Comparison of ENCODE assay signal across 17 mouse cellular contexts in the genomic region with DNA sequence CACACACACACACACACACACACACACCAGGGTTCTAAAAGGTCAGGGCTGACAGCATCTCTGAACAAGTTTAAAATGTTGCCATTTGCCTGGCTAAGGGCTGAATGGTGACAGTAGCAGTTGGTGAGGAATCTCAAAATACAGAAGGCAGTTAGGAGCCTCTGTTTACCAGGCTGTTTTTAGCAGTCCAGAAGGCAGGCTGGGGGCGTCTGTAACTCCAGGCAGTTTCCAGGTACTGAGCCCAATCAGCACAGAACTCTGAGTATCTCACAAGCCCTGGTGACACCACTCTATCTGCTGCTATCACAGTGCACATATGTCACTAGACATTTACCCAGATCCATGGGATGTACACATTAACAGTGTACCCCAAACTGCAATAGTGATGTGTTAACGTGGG. TPM values are rescaled to one million over a fixed set of nuclear protein-coding genes. Genes with fewer than 3 reads are reported as not detected.
A peak's percentile ranks its signal among the peaks of the same experiment; 100 is the strongest.
DNase-seq lines count a peak whose midpoint lies in the region; ATAC-seq and TF ChIP-seq lines count a peak whose summit lies in the region.
"Had no signal": no experiment of that assay in that cellular context is flagged by ENCODE, and none has a peak within 500 bp of the region (broad histone marks: within the 10 kb centered on the region; RNA-seq: fewer than 3 reads in every experiment).

No protein-coding gene starts in this region.

- no peak for TF ChIP-seq EP300 in lung, postnatal 0 days (IDR thresholded peaks at IDR 0.05)

- H3K27me3 ChIP-seq in forebrain, postnatal 0 days (ENCODE audit: insufficient read depth, low read length), result no peaks in the 10 kb centered on the region
- no peaks in the 10 kb centered on the region for H3K27me3 ChIP-seq in lung, postnatal 0 days (replicated peaks; ENCODE audit: insufficient read depth, low read length)
- H3K27me3 ChIP-seq: embryonic facial prominence, embryonic 13.5 days; liver, embryonic 12.5 days had no signal

- H3K4me1 ChIP-seq in forebrain, postnatal 0 days (ENCODE audit: insufficient read depth), result no peaks in the 10 kb centered on the region; the same call in 1 of the 2 replicates
- H3K4me1 ChIP-seq in lung, postnatal 0 days (ENCODE audit: insufficient read depth, low read depth, low read length), result no peaks in the 10 kb centered on the region
- H3K4me1 ChIP-seq: embryonic facial prominence, embryonic 13.5 days; liver, embryonic 12.5 days had no signal

- no peak overlapping the region for H3K4me3 ChIP-seq in forebrain, postnatal 0 days (ENCODE audit: low read depth, low read length)
- no peak overlapping the region for H3K4me3 ChIP-seq in lung, postnatal 0 days (ENCODE audit: low read depth, low read length)
- H3K4me3 ChIP-seq: embryonic facial prominence, embryonic 13.5 days; liver, embryonic 12.5 days had no signal

- H3K9me3 ChIP-seq in forebrain, postnatal 0 days (ENCODE audit: low read length), result no peaks in the 10 kb centered on the region
- H3K9me3 ChIP-seq in lung, postnatal 0 days (ENCODE audit: low read length), result no peaks in the 10 kb centered on the region
- H3K9me3 ChIP-seq: embryonic facial prominence, embryonic 13.5 days; liver, embryonic 12.5 days had no signal

- no peak for TF ChIP-seq POLR2A in brain, embryonic 14.5 days (IDR thresholded peaks at IDR 0.05; ENCODE audit: borderline replicate concordance, extremely low read depth, insufficient read depth, insufficient read length, poor library complexity, severe bottlenecking)

- H3K27ac ChIP-seq in forebrain, postnatal 0 days (ENCODE audit: low read depth, low read length), result no peak overlapping the region
- H3K27ac ChIP-seq in lung, postnatal 0 days (ENCODE audit: low read length), result no peak overlapping the region
- H3K27ac ChIP-seq: embryonic facial prominence, embryonic 13.5 days; hindbrain, embryonic 14.5 days; liver, embryonic 12.5 days had no signal

- H3K36me3 ChIP-seq in forebrain, postnatal 0 days (ENCODE audit: insufficient read depth), result no peaks in the 10 kb centered on the region
- no peaks in the 10 kb centered on the region for H3K36me3 ChIP-seq in lung, postnatal 0 days (ENCODE audit: insufficient read depth, low read length)
- H3K36me3 ChIP-seq: embryonic facial prominence, embryonic 13.5 days; liver, embryonic 12.5 days had no signal

- no peak overlapping the region for H3K4me2 ChIP-seq in forebrain, postnatal 0 days (ENCODE audit: low read depth)
- no peak overlapping the region for H3K4me2 ChIP-seq in lung, postnatal 0 days (replicated peaks; ENCODE audit: low read depth, low read length)
- H3K4me2 ChIP-seq: embryonic facial prominence, embryonic 13.5 days; hindbrain, embryonic 14.5 days; liver, embryonic 12.5 days; midbrain, embryonic 11.5 days had no signal

- no peak for TF ChIP-seq CTCF in brain, embryonic 14.5 days (IDR thresholded peaks at IDR 0.05; ENCODE audit: borderline replicate concordance, extremely low read depth, insufficient read depth, insufficient read length)
- TF ChIP-seq CTCF in forebrain, postnatal 0 days (IDR thresholded peaks at IDR 0.05; ENCODE audit: low read depth), result no peak
- no peak for TF ChIP-seq CTCF in lung, postnatal 0 days (IDR thresholded peaks at IDR 0.05)

- peak; percentile 90 for ATAC-seq in forebrain, postnatal 0 days
- no peak for ATAC-seq in lung, postnatal 0 days
- ATAC-seq: activated CD4-positive, CD25-positive, alpha-beta regulatory T cell, adult 4 months; liver, embryonic 12.5 days had no signal

- DNase-seq in brain, embryonic 14.5 days (ENCODE audit: low read depth), result peak; percentile 45
- peak; percentile 72 for DNase-seq in forebrain, postnatal 0 days
- DNase-seq in layer of hippocampus, adult 8-10 months (ENCODE audit: low spot score in 2 of 2), result peak; percentile 87 to 89
- DNase-seq in left cerebral cortex, postnatal 14 days (ENCODE audit: low spot score in 2 of 2), result peak; percentile 77 to 90
- DNase-seq in gastrocnemius, postnatal 4 days (ENCODE audit: low spot score in 2 of 2), result no peak
- DNase-seq in retina, embryonic 14.5 days (ENCODE audit: low spot score), result no peak
- DNase-seq in heart, postnatal 25 days (ENCODE audit: low spot score), result no peak
- no peak for DNase-seq in lung, postnatal 0 days (ENCODE audit: low spot score)
- DNase-seq: cerebellum, postnatal 25 days; heart, adult 18-20 months; kidney, adult 18-20 months; spleen, adult 18-20 months had no signal

- 71% methylated on average over 2 of the region's 2 CpGs for WGBS in forebrain, postnatal 0 days
- 78% methylated on average over 2 of the region's 2 CpGs for WGBS in lung, postnatal 0 days

- no peak overlapping the region for H3K9ac ChIP-seq in forebrain, postnatal 0 days
- H3K9ac ChIP-seq in lung, postnatal 0 days (replicated peaks; ENCODE audit: low read depth), result no peak overlapping the region
- H3K9ac ChIP-seq: embryonic facial prominence, embryonic 13.5 days; hindbrain, embryonic 14.5 days; liver, embryonic 12.5 days had no signal

- intact Hi-C loops in left cerebral cortex, postnatal 14 days (cut with DNase I), result loop anchor here (1.0 kb wide), 1 partner anchor 65 kb away; no protein-coding TSS in a partner anchor
- intact Hi-C loops in heart, postnatal 25 days (cut with DNase I), result no loop called here

RNA-seq across cellular contexts. Expression of a gene that starts 19.1 kb away (rescaled TPM):
- polyA plus RNA-seq in brain, embryonic 14.5 days (2012; rRNA removed), result 10.5 and 13.4 TPM in 2 replicates
- total RNA-seq in forebrain, postnatal 0 days (2014; rRNA removed), result 19.6 and 22.5 TPM in 2 replicates
- 10.4 and 18.2 TPM in 2 replicates for polyA plus RNA-seq in forebrain, postnatal 0 days (2015; fragmentation: Nextera tagmentation; extraction: Ambion mirVana)
- total RNA-seq in layer of hippocampus, adult 8-10 months (2022), result 10 to 100 TPM; 61.5 to 90.0 (median 76.4) TPM
- total RNA-seq in left cerebral cortex, postnatal 14 days (2021), result 10 to 100 TPM; 61.8 to 68.6 TPM
- 1 to 10 TPM; 3.7 to 3.9 TPM for total RNA-seq in gastrocnemius, postnatal 4 days (2021)
- total RNA-seq in heart, postnatal 25 days (2021), result 1 to 10 TPM; 1.3 to 1.7 TPM
- polyA plus RNA-seq in lung, postnatal 0 days (2015; fragmentation: Nextera tagmentation; extraction: Ambion mirVana), result 4.3 and 4.4 TPM in 2 replicates

Comparison
In these comparisons a context has a peak if more than half of its experiments do, and no peak if none do; other contexts are left out.
1. DNase-seq: peak in brain, embryonic 14.5 days (single experiment), forebrain, postnatal 0 days (single experiment), layer of hippocampus, adult 8-10 months (2 of 2) and left cerebral cortex, postnatal 14 days (2 of 2); none in gastrocnemius, postnatal 4 days (0 of 2), retina, embryonic 14.5 days (single experiment), heart, postnatal 25 days (single experiment) and lung, postnatal 0 days (single experiment).